Mouse (Mus musculus): ENCODE results near the gene Cpsf4l. TPM values are rescaled to one million over a fixed set of nuclear protein-coding genes. Genes with fewer than 3 reads are reported as not detected.

Cpsf4l gene
- not detected for polyA plus RNA-seq (2014; fragmentation: Illumina TruSeq; extraction: RNeasy Lipid Tissue Mini Kit (QIAGEN cat#74804); ENCODE audit: low read depth, low replicate concordance)

DNA sequence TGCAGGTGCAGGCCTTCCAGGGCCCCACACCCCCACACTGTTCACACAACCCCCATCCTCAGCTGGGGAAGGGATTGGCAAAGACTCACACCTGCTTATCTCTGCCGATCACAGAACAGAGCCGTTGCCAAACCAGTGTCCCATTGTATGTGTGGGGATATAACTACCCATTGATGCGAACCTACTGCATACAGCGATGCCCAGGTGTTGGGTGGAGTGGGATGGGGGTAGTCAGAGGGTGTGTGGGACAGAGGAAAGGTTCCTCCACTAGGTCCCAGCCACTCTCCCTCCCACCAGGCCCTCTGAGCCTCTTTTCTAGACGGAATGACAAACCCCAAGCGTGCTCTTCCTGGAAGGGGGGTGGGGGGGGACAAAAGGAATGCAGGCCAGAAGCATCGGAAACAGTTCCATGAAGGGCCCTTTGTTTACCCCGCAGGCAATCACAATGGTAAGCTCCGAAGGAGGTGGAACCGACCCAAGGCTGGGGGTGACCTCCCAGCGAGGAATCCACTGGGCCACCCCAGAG is at the start of gene Cpsf4l:
Cpsf4l (minus strand) TSS at position 287 of the 526 bp plus-strand sequence.

DNA sequence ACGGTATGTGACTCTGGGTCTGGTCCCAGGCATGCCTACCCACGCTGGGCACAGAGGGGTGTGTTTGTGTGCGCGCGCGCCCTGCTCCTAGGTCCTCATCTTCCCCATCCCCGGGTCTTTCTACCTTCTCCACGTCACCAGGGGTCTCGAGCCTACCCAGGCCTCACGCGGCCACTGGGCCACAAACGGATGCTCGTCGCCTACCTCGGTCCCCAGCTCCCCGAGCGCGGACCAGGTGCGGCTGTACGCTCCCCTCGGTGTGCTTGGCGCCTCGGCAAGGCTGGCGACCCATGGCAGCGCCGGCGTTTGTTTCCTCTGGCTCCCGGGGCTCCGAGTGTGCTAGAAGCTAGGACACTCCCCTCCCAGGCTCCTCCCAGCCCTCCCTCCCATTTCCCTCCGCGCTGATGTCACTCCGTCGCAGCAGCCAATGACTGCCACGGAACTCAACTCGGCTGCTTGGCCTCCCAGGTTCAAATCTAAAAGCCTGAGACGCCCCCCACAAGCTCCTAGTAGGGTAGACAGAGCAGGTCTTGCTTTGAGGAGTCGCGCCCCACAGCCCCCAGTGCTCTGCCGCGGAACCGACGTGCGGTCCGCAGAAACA is 41.8 kb upstream of the Cpsf4l start, which contains the start of gene Cdc42ep4:
Cdc42ep4 (minus strand) TSS at position 398 of the 601 bp plus-strand sequence.

DNA sequence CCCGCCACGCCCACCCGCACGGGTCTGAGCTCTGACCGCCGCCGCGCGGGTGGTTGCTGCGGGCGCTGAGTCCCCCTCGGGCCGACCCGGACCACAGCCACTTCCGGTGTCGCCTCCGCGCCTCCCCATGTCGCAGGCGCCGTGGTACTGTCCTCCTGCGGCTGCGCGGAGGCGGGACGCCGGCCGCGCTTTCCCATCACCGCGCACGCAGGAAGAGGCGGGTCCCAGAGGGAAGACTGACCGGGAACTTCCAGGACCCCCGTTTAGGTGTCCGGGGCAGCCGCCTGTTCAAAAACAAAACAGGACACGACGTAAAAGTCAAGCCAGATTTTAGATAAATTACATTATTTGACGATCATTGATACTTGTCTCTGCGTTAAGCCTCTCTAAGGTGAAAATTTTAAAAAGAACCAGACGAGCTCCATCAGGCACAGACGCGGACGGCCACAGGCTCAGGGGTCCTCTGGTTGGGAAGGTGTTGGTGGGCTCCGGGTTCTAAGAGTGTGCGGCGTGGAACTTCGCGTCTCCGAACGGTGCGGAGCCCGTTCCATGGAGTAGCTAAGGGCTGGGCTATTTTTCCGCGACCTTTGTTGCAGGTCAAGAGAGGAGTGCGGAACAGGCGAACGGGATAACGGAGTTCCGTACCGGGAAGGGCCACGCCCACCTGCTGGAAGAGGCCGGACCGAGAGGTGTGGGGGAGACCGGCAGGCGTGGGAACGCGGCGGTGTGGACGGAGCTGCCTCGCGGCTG is 25.7 kb downstream of the Cpsf4l start, which contains the start of the genes Fam104a and D11Wsu47e:
Fam104a (minus strand) TSS at position 199 of the 750 bp plus-strand sequence.
D11Wsu47e (plus strand) TSS at position 456 of the 750 bp plus-strand sequence.

DNA sequence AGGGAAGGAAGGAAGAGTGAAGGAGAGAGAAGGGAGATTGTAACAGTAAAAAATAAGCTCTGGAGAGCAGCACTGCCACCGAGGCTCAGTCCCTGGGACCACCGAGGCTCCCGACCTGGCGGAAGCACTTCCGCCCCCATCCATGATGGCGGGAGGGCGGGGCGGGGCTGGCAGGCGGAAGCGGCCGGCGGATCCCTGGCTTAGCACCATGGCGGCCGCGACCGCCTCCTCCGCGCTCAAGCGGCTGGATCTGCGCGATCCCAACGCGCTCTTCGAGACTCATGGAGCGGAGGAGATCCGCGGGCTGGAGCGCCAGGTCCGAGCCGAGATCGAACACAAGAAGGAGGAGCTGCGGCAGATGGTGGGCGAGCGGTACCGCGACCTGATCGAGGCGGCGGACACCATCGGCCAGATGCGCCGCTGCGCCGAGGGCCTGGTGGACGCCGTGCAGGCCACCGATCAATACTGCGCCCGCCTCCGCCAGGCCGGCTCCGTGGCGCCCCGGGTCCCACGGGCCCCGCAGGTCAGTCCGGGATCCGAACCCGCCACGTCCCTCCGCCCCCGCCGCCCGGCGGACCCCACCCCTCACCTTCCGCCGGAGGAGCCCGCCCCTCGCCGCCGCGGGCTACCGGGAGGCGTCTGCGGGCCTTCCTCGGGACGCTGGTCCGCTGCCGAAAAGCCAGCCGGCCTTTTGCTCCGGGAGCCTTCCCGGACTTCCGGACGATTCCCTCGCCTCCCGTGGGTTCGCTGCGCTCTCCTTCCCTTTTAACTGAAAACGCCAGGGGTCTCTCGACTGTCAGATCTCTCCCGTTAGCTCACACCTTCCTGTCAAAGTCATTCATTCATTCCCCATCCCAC is 60.2 kb downstream of the Cpsf4l start, which contains the start of gene Slc39a11:
Slc39a11 (minus strand) TSS at position 727 of the 858 bp plus-strand sequence.

DNA sequence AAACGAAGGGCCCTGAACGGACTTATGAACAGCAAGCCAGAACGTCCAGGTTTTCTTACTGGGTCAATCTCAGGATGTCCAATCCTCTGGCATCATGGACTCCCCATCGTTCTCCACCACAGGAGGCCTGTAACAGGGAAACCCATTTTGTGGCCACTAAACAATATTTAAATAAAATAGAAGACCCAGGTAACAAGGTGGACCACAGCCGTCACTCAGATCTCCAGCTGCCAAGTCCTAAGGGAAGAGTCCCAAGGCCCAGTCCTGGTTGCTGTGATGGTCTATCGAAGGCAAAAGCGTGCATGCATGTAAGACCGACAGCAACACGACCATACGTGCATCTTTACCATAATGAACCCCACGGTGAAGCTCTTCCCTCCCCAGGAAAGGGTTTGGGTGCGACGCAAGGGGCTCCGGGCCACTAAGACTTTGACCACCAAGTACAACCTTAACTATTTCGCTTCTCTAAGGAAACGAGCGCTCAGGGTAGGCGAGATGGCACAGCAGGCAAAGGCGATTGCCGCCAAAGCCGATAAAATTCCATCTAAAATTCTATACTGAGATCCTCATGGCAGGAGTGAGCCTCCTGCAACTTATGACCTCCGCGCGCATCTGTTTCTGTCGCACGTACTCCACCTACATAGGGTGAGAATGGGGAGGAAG is 61.0 kb downstream of the Cpsf4l start, which contains the start of gene Cog1:
Cog1 (plus strand) TSS at position 480 of the 663 bp plus-strand sequence.

Other genes with a start within 250 kb of the Cpsf4l start
- gene Sstr2, start 90.7 kb downstream of the Cpsf4l start, polyA plus RNA-seq (2014; fragmentation: Illumina TruSeq; extraction: RNeasy Lipid Tissue Mini Kit (QIAGEN cat#74804); ENCODE audit: low read depth, low replicate concordance): not detected
- gene Cog1, start 60.8 kb downstream of the Cpsf4l start, polyA plus RNA-seq (2014; fragmentation: Illumina TruSeq; extraction: RNeasy Lipid Tissue Mini Kit (QIAGEN cat#74804); ENCODE audit: low read depth, low replicate concordance): 21.2 TPM
- 3.4 TPM for gene Slc39a11, start 59.9 kb downstream of the Cpsf4l start, polyA plus RNA-seq (2014; fragmentation: Illumina TruSeq; extraction: RNeasy Lipid Tissue Mini Kit (QIAGEN cat#74804); ENCODE audit: low read depth, low replicate concordance)
- 13.7 TPM for gene Fam104a, start 25.9 kb downstream of the Cpsf4l start, polyA plus RNA-seq (2014; fragmentation: Illumina TruSeq; extraction: RNeasy Lipid Tissue Mini Kit (QIAGEN cat#74804); ENCODE audit: low read depth, low replicate concordance)
- gene D11Wsu47e, start 25.6 kb downstream of the Cpsf4l start, polyA plus RNA-seq (2014; fragmentation: Illumina TruSeq; extraction: RNeasy Lipid Tissue Mini Kit (QIAGEN cat#74804); ENCODE audit: low read depth, low replicate concordance): 9.0 TPM
- gene Cdc42ep4, start 41.9 kb upstream of the Cpsf4l start, polyA plus RNA-seq (2014; fragmentation: Illumina TruSeq; extraction: RNeasy Lipid Tissue Mini Kit (QIAGEN cat#74804); ENCODE audit: low read depth, low replicate concordance): 13.2 TPM